Mouse (Mus musculus) CH12.LX (cell line): ENCODE measurements at regions not wholly inside any gene's neighbourhood (a gene's known extent, or its start where the extent isn't known, plus 50 kb on each side); places are given as distances from the start of the nearest gene placed in this dataset.

ENCODE experiments used
- DNase-seq: peaks from one replicate; pipeline ENCODE4 v3.0.0-alpha.2; 2013; ENCODE audit errors: extremely low read depth
- H3K27ac ChIP-seq: 2 replicates; pipeline ENCODE4 v1.5.1; 2012; ENCODE audit warnings: low read depth, mild to moderate bottlenecking, control low read depth, moderate library complexity; ENCODE audit not compliant: insufficient read depth
- H3K27me3 ChIP-seq: replicated peaks from 2 replicates; pipeline ENCODE3; 2012; ENCODE audit warnings: inconsistent platforms
- H3K36me3 ChIP-seq, 2 experiments: replicated peaks in 1 of 2; 2 replicates each; pipeline versions ENCODE3 to v1.6.1; 2012; ENCODE audit warnings: inconsistent platforms in 1 of 2, low read length in 1 of 2, mild to moderate bottlenecking in 1 of 2, mixed read lengths in 1 of 2, moderate library complexity in 1 of 2; ENCODE audit not compliant: control insufficient read depth in 1 of 2, insufficient read depth in 1 of 2
- H3K4me1 ChIP-seq, 2 experiments: 2 replicates each; pipeline ENCODE4 v1.6.1; 2012; ENCODE audit warnings: inconsistent platforms in 1 of 2, moderate library complexity in 1 of 2; ENCODE audit not compliant: insufficient read depth in 2 of 2, control insufficient read depth in 1 of 2
- H3K4me2 ChIP-seq: 2 replicates; pipeline ENCODE4 v1.6.1; 2012; ENCODE audit warnings: low read depth, mild to moderate bottlenecking, control low read depth; ENCODE audit not compliant: poor library complexity, insufficient read depth, severe bottlenecking
- H3K4me3 ChIP-seq, 3 experiments: fragments of 150-350 bp in 1 of 3; sonication (generic) in 1 of 3; replicated peaks in 1 of 3; 2 replicates each; pipeline versions ENCODE3 to v1.5.1; 2011 to 2012; ENCODE audit warnings: low read depth in 2 of 3, low read length in 2 of 3, mild to moderate bottlenecking in 2 of 3, moderate library complexity in 2 of 3, control low read depth in 1 of 3, improper control_type of control experiment in 1 of 3, inconsistent platforms in 1 of 3, mixed read lengths in 1 of 3; ENCODE audit not compliant: poor library complexity in 1 of 3
- H3K79me2 ChIP-seq: replicated peaks from 2 replicates; pipeline ENCODE4 v1.6.1; 2012; ENCODE audit warnings: mild to moderate bottlenecking, moderate library complexity; ENCODE audit not compliant: control insufficient read depth, poor library complexity, insufficient read depth, severe bottlenecking; ENCODE audit errors: extremely low read depth
- H3K9ac ChIP-seq: 2 replicates; pipeline ENCODE4 v1.6.1; 2012; ENCODE audit warnings: low read depth, mild to moderate bottlenecking, control low read depth, moderate library complexity; ENCODE audit not compliant: insufficient read depth
- H3K9me3 ChIP-seq: replicated peaks from 2 replicates; pipeline ENCODE3; 2012; ENCODE audit warnings: low read length, inconsistent platforms, mixed read lengths
- BHLHE40 ChIP-seq: IDR thresholded peaks from 2 replicates; pipeline ENCODE4 v1.6.1; 2011; ENCODE audit warnings: mild to moderate bottlenecking, low read depth, low read length, improper control_type of control experiment
- CHD1 ChIP-seq: IDR thresholded peaks from 2 replicates; pipeline ENCODE4 v1.6.1; 2012; ENCODE audit warnings: low read depth, low read length, improper control_type of control experiment, inconsistent platforms
- CHD2 ChIP-seq: IDR thresholded peaks from 2 replicates; pipeline ENCODE4 v1.6.1; 2011; ENCODE audit warnings: low read length, improper control_type of control experiment
- CTCF ChIP-seq, 2 experiments: IDR thresholded peaks in 1 of 2; conservative IDR thresholded peaks in 1 of 2; 2 replicates each; pipeline ENCODE4 v1.5.1; 2011 to 2012; ENCODE audit warnings: low read depth in 2 of 2, low read length in 2 of 2, improper control_type of control experiment in 1 of 2, inconsistent platforms in 1 of 2, mild to moderate bottlenecking in 1 of 2, moderate library complexity in 1 of 2
- EP300 ChIP-seq: IDR thresholded peaks from 2 replicates; pipeline ENCODE4 v1.6.1; 2011; ENCODE audit warnings: low read length, improper control_type of control experiment
- ETS1 ChIP-seq: conservative IDR thresholded peaks from 2 replicates; pipeline ENCODE4 v1.6.1; 2012; ENCODE audit warnings: low read depth, mild to moderate bottlenecking, inconsistent platforms, low read length, improper control_type of control experiment, moderate library complexity
- IRF4 ChIP-seq: IDR thresholded peaks from 2 replicates; pipeline ENCODE4 v1.6.1; 2014; ENCODE audit warnings: low read depth, mild to moderate bottlenecking, inconsistent platforms, low read length, improper control_type of control experiment
- JUN ChIP-seq: IDR thresholded peaks from 2 replicates; pipeline ENCODE4 v1.6.1; 2011; ENCODE audit warnings: low read depth, mild to moderate bottlenecking, low read length, improper control_type of control experiment, moderate library complexity; ENCODE audit not compliant: insufficient read depth
- JUND ChIP-seq: conservative IDR thresholded peaks from 2 replicates; pipeline ENCODE4 v1.6.1; 2011; ENCODE audit warnings: low read depth, low read length, improper control_type of control experiment
- KAT2A ChIP-seq: IDR thresholded peaks from 2 replicates; pipeline ENCODE4 v1.6.1; 2012; ENCODE audit warnings: low read length, improper control_type of control experiment, inconsistent platforms; ENCODE audit not compliant: insufficient replicate concordance
- POLR2A ChIP-seq: IDR thresholded peaks from 2 replicates; pipeline ENCODE4 v1.6.1; 2011; ENCODE audit warnings: low read depth, mild to moderate bottlenecking, improper control_type of control experiment, low read length
- POLR2AphosphoS2 ChIP-seq: IDR thresholded peaks from 2 replicates; pipeline ENCODE4 v1.6.1; 2011; ENCODE audit warnings: low read depth, low read length, improper control_type of control experiment
- RAD21 ChIP-seq: IDR thresholded peaks from 2 replicates; pipeline ENCODE4 v1.6.1; 2011; ENCODE audit warnings: low read depth, mild to moderate bottlenecking, low read length, improper control_type of control experiment, moderate library complexity
- RCOR1 ChIP-seq: conservative IDR thresholded peaks from 2 replicates; pipeline ENCODE4 v1.6.1; 2012; ENCODE audit warnings: low read depth, mild to moderate bottlenecking, inconsistent platforms, low read length, improper control_type of control experiment
- SIN3A ChIP-seq: IDR thresholded peaks from 2 replicates; pipeline ENCODE4 v1.6.1; 2012; ENCODE audit warnings: low read length, improper control_type of control experiment, inconsistent platforms
- UBTF ChIP-seq: IDR thresholded peaks from 2 replicates; pipeline ENCODE4 v1.6.1; 2012; ENCODE audit warnings: low read depth, mild to moderate bottlenecking, inconsistent platforms, low read length, improper control_type of control experiment, moderate library complexity
- USF1 ChIP-seq: IDR thresholded peaks from 2 replicates; pipeline ENCODE4 v1.6.1; 2014; ENCODE audit warnings: low read depth, mild to moderate bottlenecking, inconsistent platforms, low read length, improper control_type of control experiment
- USF2 ChIP-seq: conservative IDR thresholded peaks from 2 replicates; pipeline ENCODE4 v1.6.1; 2011; ENCODE audit warnings: low read depth, low read length, improper control_type of control experiment
- ZC3H11A ChIP-seq: IDR thresholded peaks from 2 replicates; pipeline ENCODE4 v1.6.1; 2012; ENCODE audit warnings: low read depth, mild to moderate bottlenecking, inconsistent platforms, low read length, improper control_type of control experiment
- ZKSCAN1 ChIP-seq: IDR thresholded peaks from 2 replicates; pipeline ENCODE4 v1.6.1; 2012; ENCODE audit warnings: low read depth, inconsistent platforms, low read length, improper control_type of control experiment, borderline replicate concordance
- ZNF384 ChIP-seq: IDR thresholded peaks from 2 replicates; pipeline ENCODE4 v1.6.1; 2012; ENCODE audit warnings: low read depth, low read length, improper control_type of control experiment, inconsistent platforms
- dilution Hi-C: fragments of 300-500 bp; cut with MboI; formaldehyde crosslinking; loops from 2 replicates; pipeline ENCODE4 v1.14.3; 2020; ENCODE audit warnings: low sequenced_read_pairs; ENCODE audit not compliant: extremely low pct_unique_long_range_greater_than_20kb, extremely low pct_ligation_motif_present
- in situ Hi-C: fragments of 300-500 bp; cut with MboI; formaldehyde crosslinking; loops from 3 replicates; pipeline ENCODE4 v1.14.3; 2019; ENCODE audit warnings: low sequenced_read_pairs, low pct_ligation_motif_present, low pct_unique_long_range_greater_than_20kb, mixed read lengths

DNA sequence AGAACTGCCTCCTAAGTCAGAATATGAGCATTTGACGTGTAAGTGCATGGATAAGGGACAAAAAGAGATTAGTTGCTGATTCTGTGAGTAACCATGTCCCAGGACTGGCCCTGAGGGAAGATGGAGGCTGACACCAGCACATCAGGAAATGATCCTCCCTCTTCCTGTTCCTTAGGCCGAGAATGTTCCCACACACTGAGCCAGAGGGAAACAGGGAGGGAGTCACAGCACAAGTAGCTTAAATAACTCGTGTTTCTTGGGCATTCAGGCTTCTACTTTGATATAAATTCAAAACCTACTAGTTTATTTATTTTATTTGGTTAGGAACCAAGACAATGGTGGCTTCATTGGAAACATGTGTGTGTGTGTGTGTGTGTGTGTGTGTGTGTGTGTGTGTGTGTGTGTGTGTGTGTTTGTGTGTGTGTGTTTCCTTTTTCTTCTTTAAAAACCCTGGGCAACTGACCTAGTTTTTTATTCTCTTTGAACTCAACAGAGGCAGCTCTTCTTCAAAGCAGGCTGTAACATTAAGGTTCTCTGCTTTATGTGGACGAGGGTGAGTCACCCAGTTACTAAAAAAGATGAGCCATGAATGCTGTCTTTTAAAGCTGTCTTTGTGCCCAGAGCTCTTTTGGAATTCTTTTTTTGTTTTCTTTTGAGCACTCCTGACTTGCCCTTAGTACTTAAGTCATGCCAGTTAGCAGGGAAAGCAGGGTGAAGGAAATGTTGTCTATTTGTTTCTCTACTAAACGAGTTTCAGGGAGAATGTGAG, 730.4 kb upstream of the Fam160b2 start:
- H3K27ac ChIP-seq = no peak overlapping the region
- no peaks in the 10 kb centered on the region for H3K36me3 ChIP-seq
- peaks cover 4% of the 10 kb centered on the region for H3K9me3 ChIP-seq
- no peak for TF ChIP-seq UBTF
- TF ChIP-seq ZNF384 = no peak
- no peak for TF ChIP-seq EP300
- no peak for TF ChIP-seq ETS1
- no peak for TF ChIP-seq RCOR1
- TF ChIP-seq IRF4 = no peak
- TF ChIP-seq ZC3H11A = no peak
- TF ChIP-seq POLR2A = no peak
- no peak for TF ChIP-seq KAT2A
- TF ChIP-seq USF2 = no peak
- no peak for TF ChIP-seq CHD1
- no peak for TF ChIP-seq RAD21
- no peak for TF ChIP-seq USF1
- H3K79me2 ChIP-seq = no peaks in the 10 kb centered on the region
- DNase-seq = no peak
- no peak overlapping the region for H3K9ac ChIP-seq
- dilution Hi-C loops = no loop called here
- in situ Hi-C loops = no loop called here
- peaks cover 49% of the 10 kb centered on the region for H3K27me3 ChIP-seq
- no peak overlapping the region for H3K4me2 ChIP-seq
- no peaks in the 10 kb centered on the region for H3K4me1 ChIP-seq
- no peak overlapping the region for H3K4me3 ChIP-seq

DNA sequence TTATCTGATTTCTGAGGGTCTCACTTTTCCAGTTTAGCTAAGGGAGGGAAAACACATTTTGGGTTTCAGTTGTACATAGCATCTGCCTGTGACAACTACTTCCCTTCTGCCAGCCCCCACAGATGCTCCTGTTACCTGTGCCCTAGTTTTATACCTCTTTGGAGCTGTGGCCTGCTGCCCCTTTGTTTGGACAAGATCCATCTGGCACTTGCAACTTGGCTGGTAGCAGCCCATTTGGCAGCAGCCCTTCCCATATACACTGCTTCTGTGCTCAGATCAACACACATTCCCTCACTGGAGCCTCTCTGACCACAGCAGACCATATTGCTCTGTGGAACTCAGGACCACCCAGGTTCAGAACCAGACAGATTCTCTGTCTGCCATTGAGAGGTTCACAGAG, 728.0 kb upstream of the Fam160b2 start:
- no peak overlapping the region for H3K4me2 ChIP-seq
- H3K4me3 ChIP-seq = no peak overlapping the region
- H3K4me1 ChIP-seq = no peaks in the 10 kb centered on the region
- no peaks in the 10 kb centered on the region for H3K36me3 ChIP-seq
- H3K27ac ChIP-seq = no peak overlapping the region
- no peak overlapping the region for H3K9ac ChIP-seq
- no peak for DNase-seq
- H3K79me2 ChIP-seq = no peaks in the 10 kb centered on the region
- in situ Hi-C loops (no loop called here), dilution Hi-C loops (no loop called here)
- peaks cover 52% of the 10 kb centered on the region for H3K27me3 ChIP-seq
- TF ChIP-seq SIN3A = no peak
- no peak for TF ChIP-seq EP300
- TF ChIP-seq ZNF384 = no peak
- TF ChIP-seq CTCF (conservative IDR thresholded peaks at IDR 0.05 in 1 of 2, IDR thresholded peaks at IDR 0.05 in 1 of 2; ENCODE audit: low read depth in 2 of 2, low read length in 2 of 2) = no peak
- TF ChIP-seq CHD2 = no peak
- no peak for TF ChIP-seq POLR2A
- TF ChIP-seq ETS1 = no peak
- TF ChIP-seq POLR2AphosphoS2 = no peak
- TF ChIP-seq USF2 = no peak
- no peak for TF ChIP-seq JUND
- no peak for TF ChIP-seq BHLHE40
- no peak for TF ChIP-seq IRF4
- TF ChIP-seq ZKSCAN1 = no peak
- no peak for TF ChIP-seq JUN
- peaks cover 4% of the 10 kb centered on the region for H3K9me3 ChIP-seq
